Mouse (Mus musculus) retina, postnatal 1 day (tissue): Measurements from ENCODE around the gene Kit.

Experiments used
- DNase-seq: peaks from one replicate; pipeline ENCODE4 v3.0.0-alpha.2; 2012

Kit gene

DNA sequence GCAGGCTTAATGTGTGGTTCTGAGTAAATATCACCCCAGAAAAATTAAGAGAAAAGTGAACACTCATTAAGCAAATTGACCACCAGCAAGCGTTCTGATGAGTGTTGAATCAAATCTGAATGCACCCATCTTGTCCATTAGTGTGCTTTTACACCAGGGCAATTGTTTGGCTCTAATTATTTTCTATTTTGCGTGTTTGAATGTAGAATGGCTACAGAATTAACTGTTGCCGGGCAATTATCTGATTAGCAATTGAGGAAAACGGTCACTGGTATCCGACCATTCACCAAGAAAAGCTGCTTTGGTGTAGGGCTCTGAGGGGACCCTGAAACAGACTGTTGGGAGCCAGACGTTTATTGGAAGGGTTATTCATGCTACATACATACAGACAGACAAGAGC, 16.2 kb downstream of the Kit start:
- DNase-seq, result peak; percentile 58

DNA sequence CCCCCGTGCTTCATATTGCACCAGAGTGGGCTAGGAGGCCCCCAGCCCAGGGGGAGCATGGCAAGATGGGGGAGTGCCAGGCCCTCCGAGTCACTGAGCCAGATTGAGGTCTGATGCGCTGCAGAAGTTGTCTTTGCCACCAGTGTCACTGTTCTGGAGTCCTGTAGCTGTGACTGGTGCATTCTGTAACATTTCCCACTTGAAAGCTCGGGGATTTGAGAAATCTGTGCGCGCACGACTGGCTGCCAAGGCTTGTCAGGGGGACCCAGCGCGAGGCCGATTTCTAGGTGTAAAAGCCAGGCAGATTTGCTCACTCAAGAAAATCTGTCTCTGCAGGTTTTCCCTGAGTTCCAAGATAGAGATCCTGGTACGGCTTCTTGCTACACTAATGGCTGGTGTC, 16.9 kb downstream of the Kit start:
- DNase-seq, result peak; percentile 39

DNA sequence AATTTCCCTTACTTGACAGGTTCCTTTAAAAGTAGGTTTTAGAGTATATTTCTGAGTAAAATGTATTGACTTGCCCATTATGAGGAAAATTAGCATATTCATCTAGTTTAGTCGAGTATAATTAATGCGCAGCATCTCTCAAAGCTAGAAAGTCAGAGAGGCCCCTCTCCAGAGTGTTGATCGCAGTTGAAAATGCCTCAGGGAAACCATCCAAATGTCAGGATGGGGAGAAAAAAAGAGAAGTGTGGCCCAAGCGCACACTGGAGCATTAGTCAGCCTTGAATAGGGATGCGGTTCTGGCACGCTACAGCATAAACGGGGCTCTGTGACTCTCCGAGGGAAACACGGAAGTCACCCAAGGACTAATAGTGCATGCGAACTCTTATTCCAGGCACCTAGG, 20.6 kb downstream of the Kit start:
- DNase-seq, result no peak

DNA sequence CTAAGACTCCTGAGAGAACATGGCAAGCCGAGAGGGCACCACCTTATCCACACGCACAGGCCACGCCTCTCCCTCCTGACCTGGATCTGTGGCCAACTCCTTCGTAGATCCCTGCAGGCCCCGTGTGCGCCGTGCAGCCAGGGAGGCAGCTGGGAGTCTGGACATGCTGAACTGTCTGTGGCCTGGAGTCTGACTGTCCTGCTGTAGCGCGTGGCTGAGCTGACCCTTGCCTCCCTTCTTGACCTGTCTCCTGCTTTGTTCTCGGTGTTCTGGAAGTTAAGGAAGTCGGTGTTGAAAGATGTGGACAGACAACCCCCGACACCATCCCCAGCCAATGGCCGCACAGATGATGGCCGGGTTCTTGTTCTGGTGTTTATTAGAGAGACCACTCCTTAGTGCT, 21.5 kb downstream of the Kit start:
- DNase-seq, result peak; percentile 44

DNA sequence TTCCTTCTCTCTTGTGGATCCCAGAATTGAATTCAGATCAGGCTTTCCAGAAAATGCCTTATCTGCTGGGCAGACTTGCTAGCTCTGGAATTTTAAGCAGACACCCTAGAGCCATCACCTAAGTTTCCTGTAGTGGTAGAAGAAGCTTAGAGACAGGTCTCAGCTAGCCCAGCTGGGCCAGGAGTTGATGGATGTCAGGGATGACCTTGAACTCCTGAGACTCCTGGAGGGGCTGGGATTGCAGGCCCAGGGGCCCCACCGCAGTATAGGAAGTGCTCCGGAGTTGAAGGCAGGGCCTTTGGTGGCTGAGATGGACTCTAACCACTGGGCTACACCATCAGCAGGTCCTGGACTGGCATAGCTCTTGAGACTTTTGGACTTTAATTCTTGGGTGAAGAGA, 22.6 kb downstream of the Kit start:
- DNase-seq, result no peak

DNA sequence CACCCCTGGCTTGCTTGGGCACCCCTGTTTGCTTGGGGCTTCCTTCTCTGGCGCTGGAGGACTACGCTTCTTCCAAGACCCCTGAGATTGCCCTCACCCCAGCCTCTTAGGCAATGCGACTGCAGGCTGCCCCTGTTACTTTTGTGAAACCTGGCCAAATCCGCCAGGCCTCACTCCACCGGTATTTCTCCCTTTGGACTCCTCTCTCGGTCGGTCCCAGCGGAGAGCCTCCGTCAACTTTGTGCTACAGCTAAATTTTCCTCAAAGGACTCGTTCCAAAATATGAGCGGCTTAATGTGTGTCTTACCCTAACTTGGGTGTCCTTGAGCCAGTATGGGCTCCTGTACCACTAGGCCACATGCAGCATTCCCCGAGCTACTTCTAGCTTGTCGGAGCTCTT, 23.8 kb downstream of the Kit start:
- no peak for DNase-seq

DNA sequence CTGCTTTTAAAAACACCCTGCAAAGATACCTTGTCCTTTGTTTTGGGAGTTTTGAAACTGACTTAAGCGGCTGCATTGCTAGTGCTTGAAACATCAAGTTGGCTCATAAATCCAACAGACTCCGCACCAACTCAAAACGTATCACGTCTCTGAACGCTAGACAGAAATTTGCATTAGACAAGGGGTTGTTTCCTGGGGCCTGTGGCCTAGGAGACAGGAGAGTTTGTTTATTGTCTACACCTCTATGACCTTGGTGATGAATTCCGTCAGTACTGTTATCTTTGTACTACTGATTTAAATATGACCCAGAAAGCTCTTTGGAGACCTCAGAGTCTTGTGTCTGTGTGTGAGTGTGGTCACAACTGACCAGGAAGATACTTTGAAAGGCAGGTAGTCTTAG, 25.3 kb downstream of the Kit start:
- no peak for DNase-seq

DNA sequence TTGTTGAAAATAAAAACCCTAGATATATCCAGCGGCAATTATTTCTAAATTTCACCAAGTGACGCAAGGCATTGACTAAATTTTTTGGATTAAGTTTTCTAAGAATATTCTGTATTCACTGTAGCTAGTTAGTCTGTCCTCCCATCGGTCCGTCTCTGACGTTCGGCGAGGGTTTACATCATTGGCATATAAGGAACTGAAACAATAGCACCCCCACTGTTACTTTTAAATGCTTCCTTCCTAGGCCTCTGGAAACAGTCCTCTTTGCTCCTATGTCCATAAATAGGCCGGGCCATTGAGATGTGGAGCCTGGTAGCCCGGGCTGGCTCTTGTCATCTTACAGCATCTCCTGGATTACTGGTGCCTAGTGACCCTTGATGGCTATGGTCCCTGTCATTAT, 29.5 kb downstream of the Kit start:
- DNase-seq, result no peak

DNA sequence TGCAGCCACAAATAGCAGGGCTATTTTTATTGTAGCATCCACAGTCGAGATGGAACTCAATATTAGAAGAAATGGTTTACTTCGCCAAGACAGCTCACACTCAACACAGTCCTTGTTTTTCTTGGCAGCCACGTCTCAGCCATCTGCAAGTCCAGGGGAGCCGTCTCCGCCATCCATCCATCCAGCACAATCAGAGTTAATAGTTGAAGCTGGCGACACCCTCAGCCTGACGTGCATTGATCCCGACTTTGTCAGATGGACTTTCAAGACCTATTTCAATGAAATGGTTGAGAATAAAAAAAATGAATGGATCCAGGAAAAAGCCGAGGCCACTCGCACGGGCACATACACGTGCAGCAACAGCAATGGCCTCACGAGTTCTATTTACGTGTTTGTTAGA, 32.2 kb downstream of the Kit start:
- no peak for DNase-seq

DNA sequence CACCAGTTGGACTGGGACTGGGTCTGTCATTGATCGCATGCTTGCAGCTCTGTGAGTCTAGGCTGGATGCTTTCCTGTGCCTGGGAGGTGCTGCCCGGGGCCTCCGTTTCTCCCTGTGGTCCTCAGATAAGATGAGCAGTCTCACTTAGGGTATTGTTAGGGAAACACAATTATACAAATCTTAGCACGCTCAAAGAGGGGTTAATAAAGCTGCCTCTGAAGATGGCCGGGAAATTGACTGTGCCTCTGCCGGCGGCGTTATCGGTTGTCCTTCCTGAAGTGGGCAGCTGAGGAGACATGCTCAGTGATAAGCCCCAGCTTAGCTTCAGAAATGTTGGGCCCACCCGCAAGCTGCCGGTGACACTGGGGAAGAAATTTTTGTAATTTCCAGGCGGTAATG, 33.3 kb downstream of the Kit start:
- DNase-seq, result no peak

DNA sequence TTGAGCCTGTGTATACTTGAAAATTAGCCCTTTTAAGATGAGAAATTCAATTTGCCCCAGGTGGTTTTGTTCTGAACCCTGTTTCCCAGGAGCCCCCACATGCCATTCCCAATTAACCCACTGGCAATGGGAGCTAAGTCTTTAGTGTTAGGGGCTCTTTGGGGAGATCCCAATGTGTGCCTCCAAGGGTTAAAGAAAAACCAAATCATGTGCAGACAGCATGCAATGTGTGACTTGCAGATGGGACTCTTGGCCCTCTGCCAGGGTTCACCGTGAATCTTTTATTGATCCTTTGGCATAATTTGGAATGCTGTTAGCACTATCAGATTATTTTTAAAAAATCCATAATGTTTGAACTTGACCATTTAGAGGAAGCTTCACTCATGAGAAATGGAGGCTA, 37.7 kb downstream of the Kit start:
- no peak for DNase-seq

DNA sequence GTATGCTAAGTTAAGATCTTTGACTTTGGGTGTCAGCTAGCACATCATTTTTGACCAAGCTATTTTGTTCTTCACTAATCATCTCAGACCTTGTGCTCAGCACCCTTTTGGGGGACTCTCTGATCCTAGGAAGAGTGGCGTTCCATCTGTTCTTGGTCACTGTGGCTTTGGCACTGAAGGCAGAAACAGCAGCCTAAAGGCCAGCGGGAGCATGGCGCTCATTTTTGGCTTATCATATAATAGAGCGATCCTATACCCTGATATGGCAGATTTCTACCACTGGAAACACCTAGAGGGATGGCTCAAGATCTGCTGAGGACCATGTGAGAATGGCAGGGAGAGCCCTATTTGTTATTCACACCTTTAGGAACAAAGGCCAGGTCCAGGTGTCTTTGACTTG, 38.2 kb downstream of the Kit start:
- DNase-seq, result no peak

DNA sequence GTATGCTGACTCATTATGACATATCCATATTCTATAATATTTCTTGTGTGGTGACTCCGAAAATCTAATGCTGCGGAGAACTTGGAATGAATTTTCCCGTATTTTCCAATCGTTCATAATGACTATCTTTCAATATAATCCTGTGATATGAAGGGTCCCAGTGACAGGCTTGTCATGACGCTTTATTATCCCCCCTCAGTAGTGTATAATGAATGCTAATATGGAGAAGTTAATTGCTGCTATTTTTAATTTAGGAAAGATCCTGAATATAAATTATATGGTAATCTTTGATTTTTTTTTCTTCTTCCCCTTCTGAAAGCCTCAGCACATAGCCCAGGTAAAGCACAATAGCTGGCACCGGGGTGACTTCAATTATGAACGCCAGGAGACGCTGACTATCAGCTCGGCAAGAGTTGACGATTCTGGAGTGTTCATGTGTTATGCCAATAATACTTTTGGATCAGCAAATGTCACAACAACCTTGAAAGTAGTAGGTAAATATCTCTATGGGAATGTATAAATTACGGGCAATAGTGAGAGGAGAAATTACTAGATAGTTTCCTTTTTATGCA, 40.4 kb downstream of the Kit start:
- no peak for DNase-seq

DNA sequence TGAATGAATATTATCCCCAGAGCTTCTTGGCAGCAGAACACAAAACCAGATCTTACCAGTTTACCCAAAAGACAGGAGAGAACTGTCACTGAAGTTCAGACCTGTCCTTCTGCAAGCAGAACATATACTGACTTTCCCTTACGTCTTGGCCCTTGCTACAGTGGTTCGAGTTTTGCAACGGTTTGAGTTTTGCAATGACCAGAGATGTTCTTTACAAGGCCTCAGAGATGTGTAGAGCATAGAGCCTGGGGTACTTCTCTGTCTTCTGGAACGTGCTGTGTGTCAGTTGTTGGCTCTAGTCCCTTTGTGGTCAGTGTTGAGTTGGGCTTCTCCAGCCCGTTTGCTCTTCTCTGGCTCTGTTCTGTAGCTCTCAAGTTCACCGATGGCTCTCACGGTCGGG, 40.9 kb downstream of the Kit start:
- DNase-seq, result no peak

DNA sequence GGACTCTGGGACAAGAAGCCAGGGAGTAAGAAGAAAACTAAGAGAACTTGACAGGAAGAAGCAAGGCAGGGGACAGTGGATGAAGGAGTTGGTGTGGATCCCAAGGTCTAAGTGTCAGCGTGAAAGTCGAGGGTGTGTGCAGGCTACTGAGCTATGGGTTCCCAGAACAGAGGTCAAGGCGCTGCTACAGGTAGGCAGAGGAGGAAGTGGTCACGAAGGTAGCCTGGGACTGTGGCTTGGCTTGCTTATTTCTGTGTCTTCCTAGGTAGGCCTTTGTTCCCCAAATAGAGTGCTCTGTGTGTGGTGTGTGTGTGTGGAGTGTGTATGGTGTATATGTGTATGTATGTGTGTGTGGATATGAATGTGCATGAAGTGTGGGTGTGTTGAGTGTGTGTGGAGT, 47.7 kb downstream of the Kit start:
- no peak for DNase-seq

DNA sequence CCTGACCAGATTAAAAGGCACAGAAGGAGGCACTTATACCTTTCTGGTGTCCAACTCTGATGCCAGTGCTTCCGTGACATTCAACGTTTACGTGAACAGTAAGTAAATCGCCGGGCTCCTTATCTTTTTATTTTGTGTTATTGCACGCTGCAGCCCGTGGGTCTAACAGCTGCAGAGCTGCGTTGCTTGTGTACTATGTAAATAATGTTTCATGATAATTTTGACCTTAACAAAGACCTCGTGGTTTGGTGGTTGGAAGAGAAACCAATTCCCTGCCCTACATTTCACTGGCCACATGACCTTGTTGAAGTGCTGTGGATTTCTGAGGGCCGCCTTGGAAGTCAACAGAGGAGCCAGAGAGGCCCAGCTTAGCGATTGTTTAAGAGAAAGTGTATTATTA, 48.3 kb downstream of the Kit start:
- DNase-seq, result no peak

DNA sequence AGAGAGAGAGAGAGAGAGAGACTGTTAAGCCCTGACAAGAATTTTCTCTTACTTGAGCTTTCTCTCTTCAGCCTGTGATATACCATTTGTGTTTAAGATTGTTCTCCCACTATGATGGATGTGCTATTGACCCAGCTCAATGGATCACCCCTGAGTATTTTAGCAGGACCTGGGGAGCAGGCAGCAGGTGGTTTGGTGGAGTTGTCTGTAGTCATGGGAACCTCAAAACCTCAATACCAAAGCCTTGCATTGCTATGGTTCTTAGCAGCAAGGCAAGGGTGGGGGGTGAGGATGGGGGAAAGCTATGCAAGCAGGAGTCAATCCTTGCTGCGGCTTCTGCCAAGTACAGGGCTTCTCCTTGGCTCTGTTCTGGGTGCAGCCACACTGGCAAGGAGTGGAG, 48.8 kb downstream of the Kit start:
- DNase-seq, result no peak

DNA sequence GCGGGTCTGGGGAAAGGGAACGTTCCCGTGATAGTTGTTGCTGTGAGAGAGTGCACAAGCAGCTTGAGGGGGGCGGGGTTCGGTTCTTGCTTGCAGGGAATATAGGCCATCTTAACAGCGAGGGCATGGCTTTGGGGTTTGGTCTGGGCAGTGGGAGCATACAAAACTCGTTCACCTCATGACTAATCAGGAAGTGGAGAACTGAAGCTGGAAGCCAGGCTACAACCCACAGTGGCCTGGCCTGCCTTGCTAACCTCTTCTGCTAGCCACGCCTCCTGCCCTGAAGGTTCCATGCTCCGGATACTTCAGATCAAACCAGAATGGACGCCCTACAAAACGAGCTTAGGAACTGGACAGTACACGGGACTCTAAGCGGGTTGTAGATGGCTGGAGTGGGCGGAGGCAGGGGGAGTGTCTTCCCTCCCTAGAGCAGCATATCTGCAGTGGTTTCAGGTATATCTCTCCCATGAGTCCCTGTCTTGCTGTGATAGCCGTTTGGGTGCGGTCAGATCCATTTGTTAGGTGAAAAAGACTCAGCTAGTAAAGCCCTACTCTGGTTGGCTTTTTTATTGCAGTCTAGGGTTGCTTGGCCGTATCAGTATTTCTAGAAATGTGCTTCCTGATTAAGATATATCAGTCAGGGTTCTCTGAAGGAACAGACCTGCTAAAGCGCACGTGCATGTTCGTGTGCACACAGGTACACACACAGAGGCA, 49.4 kb downstream of the Kit start:
- no peak for DNase-seq

DNA sequence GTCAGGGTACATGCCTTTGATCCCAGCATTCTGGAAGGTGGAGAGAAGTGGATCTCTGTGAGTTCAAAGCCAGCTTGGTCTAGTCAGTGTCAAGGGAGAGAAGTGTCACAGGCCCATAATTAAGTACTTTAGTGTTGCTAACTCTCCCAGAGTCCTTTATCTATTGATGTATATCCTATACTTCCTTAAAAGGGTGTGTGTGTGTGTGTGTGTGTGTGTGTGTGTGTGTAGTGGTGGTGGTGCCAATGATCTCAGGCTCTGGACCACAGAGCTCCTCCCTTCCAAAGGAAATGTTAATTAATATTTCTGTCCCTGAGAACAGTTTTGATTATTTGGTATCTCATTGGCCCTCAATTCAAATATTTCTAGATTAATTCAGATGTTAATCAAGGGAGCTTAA, 50.3 kb downstream of the Kit start:
- DNase-seq, result no peak

DNA sequence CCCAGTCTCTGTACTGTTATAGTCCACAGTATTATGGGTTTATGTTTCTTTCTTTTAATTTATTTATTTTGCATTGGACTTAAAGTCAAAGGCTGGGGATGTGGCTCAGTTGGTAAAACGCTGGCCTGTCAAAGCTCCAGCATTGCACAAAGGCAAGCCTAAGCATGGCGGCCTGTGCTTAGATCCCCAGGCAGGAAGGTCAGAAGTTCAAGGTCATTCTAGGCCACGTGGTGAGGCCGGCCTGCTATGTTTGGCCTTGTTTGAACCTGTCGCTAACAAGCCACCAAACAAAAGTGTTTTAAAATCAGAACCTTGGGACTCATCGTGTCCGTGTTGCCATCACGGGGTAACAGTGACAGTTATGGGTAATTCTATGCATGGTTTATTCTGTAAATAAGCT, 51.6 kb downstream of the Kit start:
- DNase-seq, result no peak

DNA sequence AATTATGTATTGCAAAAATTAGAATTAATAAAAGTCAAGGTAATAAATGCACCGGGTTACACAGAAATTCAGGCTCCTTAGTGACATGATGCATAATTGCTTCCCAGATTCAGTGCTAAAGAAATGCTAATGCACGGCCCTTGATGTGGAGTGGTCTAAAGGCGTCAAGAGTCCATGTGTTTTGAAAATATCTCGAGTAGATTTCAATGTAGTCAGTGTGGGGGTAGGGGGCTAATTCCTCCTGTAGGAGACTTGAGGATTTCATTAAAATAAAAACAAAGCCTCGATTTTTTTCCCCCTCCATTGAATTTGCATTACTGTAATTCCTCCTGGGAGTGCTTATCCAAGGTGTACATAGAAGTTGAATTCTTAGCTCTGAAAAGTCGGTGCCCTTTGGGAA, 52.0 kb downstream of the Kit start:
- DNase-seq, result no peak

DNA sequence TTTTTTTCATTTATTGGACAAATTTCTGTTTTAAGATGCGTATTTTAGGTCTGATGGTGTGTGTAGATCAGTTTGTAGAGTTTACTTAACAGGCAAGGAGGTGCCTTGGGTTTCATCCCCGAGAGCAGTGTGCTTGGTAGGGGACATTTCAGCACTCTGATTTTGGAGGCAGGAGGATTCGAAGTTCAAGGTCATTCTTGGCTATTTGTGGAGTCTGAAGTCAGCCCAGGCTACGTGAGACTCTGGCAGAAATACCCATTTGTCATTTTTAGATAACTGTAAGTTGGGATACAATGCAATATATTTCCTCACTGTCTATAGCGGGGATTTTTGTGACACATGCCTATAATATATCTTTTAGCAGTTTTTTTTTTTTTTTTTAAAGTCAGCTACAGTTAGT, 57.5 kb downstream of the Kit start:
- no peak for DNase-seq

DNA sequence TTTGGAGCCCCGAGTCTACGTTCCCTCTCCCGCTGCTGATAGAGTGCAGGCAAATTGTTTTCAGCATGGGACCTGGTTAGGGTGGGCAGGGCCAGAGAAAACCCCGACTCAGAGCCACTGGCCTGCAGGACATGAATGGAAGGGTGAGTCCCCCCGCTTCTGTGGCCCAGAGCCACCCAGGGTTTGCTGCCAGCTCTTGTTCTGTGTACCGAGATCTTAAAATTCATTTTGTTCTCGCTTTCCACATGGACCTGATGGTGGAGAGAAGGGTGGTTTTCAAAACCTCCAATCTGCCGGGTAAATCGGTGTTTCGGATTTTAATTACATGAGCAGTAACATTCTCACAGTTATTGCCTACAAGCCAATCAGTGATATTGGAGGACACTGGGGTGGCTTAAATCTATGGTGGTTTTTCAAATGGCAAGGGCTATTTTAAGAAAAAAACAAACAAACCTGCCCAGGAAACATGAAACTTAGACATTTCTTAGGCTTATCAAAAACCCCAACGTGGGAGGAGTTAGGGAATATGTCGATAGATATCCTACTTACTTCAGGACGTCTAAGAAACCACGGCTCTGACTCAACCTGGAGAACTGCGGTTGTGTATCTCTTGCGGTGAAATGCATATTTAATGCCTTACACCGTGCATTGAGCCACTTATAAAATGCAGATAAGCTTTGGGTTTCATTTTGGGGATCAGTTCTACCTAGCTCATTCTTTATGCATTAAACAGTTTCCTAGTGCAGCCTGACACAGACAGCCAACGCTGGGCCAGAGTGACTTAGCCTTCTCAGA, 58.3 kb downstream of the Kit start:
- no peak for DNase-seq

DNA sequence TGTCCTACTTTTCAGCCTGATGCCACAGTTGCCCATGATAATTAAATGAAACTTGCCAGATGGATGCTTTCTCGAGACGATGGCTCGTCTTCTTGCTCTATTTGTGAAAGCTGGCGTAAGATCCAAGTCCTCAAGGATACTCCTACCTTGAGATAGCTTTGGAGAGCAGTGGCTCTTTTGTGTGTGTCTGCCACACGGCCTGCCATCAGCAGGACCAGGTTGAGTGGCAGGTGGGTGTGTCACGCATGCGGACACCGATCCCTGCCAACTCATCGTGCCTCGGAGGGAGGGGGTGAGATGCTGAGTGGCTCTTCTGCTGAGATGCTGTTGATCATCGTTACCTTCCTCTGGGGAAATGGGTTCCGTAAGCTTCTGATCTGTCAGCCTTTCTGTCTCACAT, 60.7 kb downstream of the Kit start:
- peak; percentile 49 for DNase-seq

DNA sequence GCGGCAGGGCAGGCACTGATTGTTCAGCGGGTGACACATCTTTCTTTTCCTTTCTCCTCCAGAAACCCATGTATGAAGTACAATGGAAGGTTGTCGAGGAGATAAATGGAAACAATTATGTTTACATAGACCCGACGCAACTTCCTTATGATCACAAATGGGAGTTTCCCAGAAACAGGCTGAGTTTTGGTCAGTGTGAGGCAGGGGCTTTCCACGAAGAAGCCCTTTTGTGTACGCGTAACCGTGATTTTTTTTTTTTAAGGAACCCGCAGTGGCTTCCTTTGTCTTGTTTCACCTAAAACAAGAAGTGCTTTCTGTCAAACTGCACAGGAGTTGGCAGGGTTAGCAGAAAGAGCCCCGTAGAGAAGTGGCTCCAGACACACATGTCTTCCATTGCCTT, 65.9 kb downstream of the Kit start:
- no peak for DNase-seq
